Mouse (Mus musculus): ENCODE measurements around the gene Gm4553.
"Not testable (repeated sequence)": the region's sequence is repeated elsewhere in the genome, so short reads cannot be mapped to it uniquely, and the experiment has no call there.

Gm4553 gene
- long read RNA-seq, experiment 1 = 0 reads
- long read RNA-seq, experiment 2 = 0 reads

- intact Hi-C loops (cut with DNase I) = not testable (repeated sequence)
These were observed at the start of gene Gm4553 for GRCm38 (mm10) chr7:142165639-142166038. Gene Gm4553 (minus strand): TSS chr7:142165739.

GRCm38 (mm10) chr7:142212136-142212535 is 46.6 kb upstream of the Gm4553 start:
- intact Hi-C loops (cut with DNase I) = not testable (repeated sequence)

- intact Hi-C loops (cut with DNase I) = no loop called here
These were observed 46.0 kb upstream of the Gm4553 start, which contains the start of gene Gm7579 for GRCm38 (mm10) chr7:142211559-142211958. Gene Gm7579 (plus strand): TSS chr7:142211859.

- intact Hi-C loops (cut with DNase I) = not testable (repeated sequence)
These were observed 41.4 kb upstream of the Gm4553 start for GRCm38 (mm10) chr7:142206891-142207290.

GRCm38 (mm10) chr7:142205488-142205887 is 39.9 kb upstream of the Gm4553 start:
- intact Hi-C loops (cut with DNase I) = no loop called here

GRCm38 (mm10) chr7:142201064-142201463 is 35.5 kb upstream of the Gm4553 start, which contains the start of gene Krtap5-3:
Gene Krtap5-3 (plus strand): TSS chr7:142201364.
- intact Hi-C loops (cut with DNase I) = no loop called here

- intact Hi-C loops (cut with DNase I) = no loop called here
These were observed 33.2 kb upstream of the Gm4553 start for GRCm38 (mm10) chr7:142198748-142199147.

GRCm38 (mm10) chr7:142190289-142190688 is 24.8 kb upstream of the Gm4553 start, which contains the start of gene Gm10153:
Gene Gm10153 (minus strand): TSS chr7:142190389.
- intact Hi-C loops (cut with DNase I) = no loop called here

GRCm38 (mm10) chr7:142188156-142188555 is 22.6 kb upstream of the Gm4553 start:
- intact Hi-C loops (cut with DNase I) = no loop called here

GRCm38 (mm10) chr7:142181021-142181420 is 15.5 kb upstream of the Gm4553 start:
- intact Hi-C loops (cut with DNase I) = no loop called here

- intact Hi-C loops (cut with DNase I) = no loop called here
These were observed 13.1 kb upstream of the Gm4553 start for GRCm38 (mm10) chr7:142178685-142179084.

GRCm38 (mm10) chr7:142175905-142176304 is 10.4 kb upstream of the Gm4553 start, which contains the start of gene Krtap5-2:
Gene Krtap5-2 (minus strand): TSS chr7:142176005.
- intact Hi-C loops (cut with DNase I) = not testable (repeated sequence)

GRCm38 (mm10) chr7:142169836-142170235 is 4.3 kb upstream of the Gm4553 start:
- intact Hi-C loops (cut with DNase I) = no loop called here

- intact Hi-C loops (cut with DNase I) = no loop called here
These were observed 6.2 kb downstream of the Gm4553 start for GRCm38 (mm10) chr7:142159366-142159765.

GRCm38 (mm10) chr7:142157013-142157412 is 8.5 kb downstream of the Gm4553 start, which contains the start of gene Gm29735:
Gene Gm29735 (minus strand): TSS chr7:142157113.
- intact Hi-C loops (cut with DNase I) = not testable (repeated sequence)

- intact Hi-C loops (cut with DNase I) = no loop called here
These were observed 10.2 kb downstream of the Gm4553 start for GRCm38 (mm10) chr7:142155308-142155707.

- intact Hi-C loops (cut with DNase I) = no loop called here
These were observed 13.3 kb downstream of the Gm4553 start for GRCm38 (mm10) chr7:142152191-142152590.

GRCm38 (mm10) chr7:142148633-142149032 is 16.9 kb downstream of the Gm4553 start:
- intact Hi-C loops (cut with DNase I) = no loop called here

- intact Hi-C loops (cut with DNase I) = loop anchor here (2.0 kb wide), 1 partner anchor 109 kb away; no protein-coding TSS in a partner anchor
These were observed 19.5 kb downstream of the Gm4553 start for GRCm38 (mm10) chr7:142146033-142146432.

- intact Hi-C loops (cut with DNase I) = loop anchor here (2.0 kb wide), 1 partner anchor 139 kb away; no protein-coding TSS in a partner anchor
These were observed 20.1 kb downstream of the Gm4553 start for GRCm38 (mm10) chr7:142145413-142145940.

GRCm38 (mm10) chr7:142144507-142144906 is 21.0 kb downstream of the Gm4553 start, which contains the start of gene Gm45337:
Gene Gm45337 (minus strand): TSS chr7:142144607.
- intact Hi-C loops (cut with DNase I) = loop anchor here (2.0 kb wide), 1 partner anchor 140 kb away; no protein-coding TSS in a partner anchor

- intact Hi-C loops (cut with DNase I) = loop anchor here (2.0 kb wide), 1 partner anchor 141 kb away; no protein-coding TSS in a partner anchor
These were observed 22.0 kb downstream of the Gm4553 start for GRCm38 (mm10) chr7:142143506-142144010.
